Mouse (Mus musculus): ENCODE results near the gene Tarm1. TPM values are rescaled to one million over a fixed set of nuclear protein-coding genes. Genes with fewer than 3 reads are reported as not detected.

Gene Tarm1
- polyA plus RNA-seq (2015; fragmentation: Nextera tagmentation; extraction: Ambion mirVana), result 0.33 TPM in 1 of 2 replicates, not detected in the other

DNA sequence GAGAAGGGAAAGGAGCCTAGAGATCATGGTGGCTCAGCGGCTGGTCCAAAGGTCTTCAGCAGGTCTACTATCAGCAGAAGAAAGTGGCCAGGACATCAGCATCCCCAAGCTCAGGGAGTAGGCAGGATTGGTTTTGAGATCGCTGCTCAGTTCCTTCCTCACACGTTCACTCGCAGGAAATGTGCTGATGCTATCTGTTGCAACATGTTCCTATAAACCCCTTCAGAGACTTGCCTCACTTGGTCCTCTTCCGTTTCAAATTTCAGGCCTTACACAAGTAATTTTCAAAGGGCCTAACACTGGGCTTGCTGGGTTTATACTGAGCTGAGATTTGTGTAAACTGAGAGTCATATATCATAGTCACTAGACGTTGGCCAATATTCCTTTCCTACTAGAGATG is at the start of gene Tarm1:
Tarm1 (minus strand) TSS at position 186 of the 400 bp plus-strand sequence.
- Histone ChIP-seq H3K4me2 (ENCODE audit: low read depth, low read length) (no peak within 1 kb of the TSS), H3K4me3 (ENCODE audit: low read length) (no peak within 1 kb of the TSS), H3K36me3 (ENCODE audit: control insufficient read depth, insufficient read depth, low read length) (no peaks in the 10 kb centered on the region), H3K27me3 (ENCODE audit: control insufficient read depth, insufficient read depth, low read depth, low read length) (no peaks in the 10 kb centered on the region), H3K9me3 (ENCODE audit: control insufficient read depth, low read length) (no peaks in the 10 kb centered on the region), H3K9ac (ENCODE audit: low read length) (no peak within 1 kb of the TSS), H3K27ac (ENCODE audit: low read length) (no peak within 1 kb of the TSS), H3K4me1 (replicated peaks; ENCODE audit: control insufficient read depth, insufficient read depth, low read length) (no peaks in the 10 kb centered on the region)
- 70% methylated on average over 6 of the region's 6 CpGs for WGBS
- ATAC-seq (ENCODE audit: low read depth), result no peak

DNA sequence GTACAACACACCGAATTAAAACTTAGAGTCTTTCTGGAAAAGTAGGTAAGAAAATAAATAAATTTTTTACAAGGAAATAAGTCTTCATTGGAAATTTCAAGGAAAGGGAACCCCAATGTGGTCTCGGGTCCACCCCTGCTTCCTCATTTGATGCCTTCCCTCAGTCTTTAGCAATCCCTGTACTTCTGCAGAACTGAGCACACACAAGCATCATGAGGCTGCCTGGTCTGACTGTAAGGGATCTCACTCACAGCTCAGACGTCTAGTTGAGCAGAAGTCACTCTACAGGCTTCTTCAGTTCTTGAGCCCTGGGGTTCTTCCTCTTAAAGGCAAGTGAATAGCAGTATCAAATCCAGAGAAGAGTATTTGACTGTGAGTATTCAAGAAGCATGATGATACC is 3.5 kb upstream of the Tarm1 start:
- Histone ChIP-seq H3K4me1 (replicated peaks; ENCODE audit: control insufficient read depth, insufficient read depth, low read length) (no peaks in the 10 kb centered on the region), H3K4me3 (ENCODE audit: low read length) (no peak overlapping the region), H3K36me3 (ENCODE audit: control insufficient read depth, insufficient read depth, low read length) (no peaks in the 10 kb centered on the region), H3K27me3 (ENCODE audit: control insufficient read depth, insufficient read depth, low read depth, low read length) (no peaks in the 10 kb centered on the region), H3K4me2 (ENCODE audit: low read depth, low read length) (no peak overlapping the region), H3K9me3 (ENCODE audit: control insufficient read depth, low read length) (no peaks in the 10 kb centered on the region), H3K9ac (ENCODE audit: low read length) (no peak overlapping the region), H3K27ac (ENCODE audit: low read length) (no peak overlapping the region)
- no peak for ATAC-seq (ENCODE audit: low read depth)
- WGBS, result 63% methylated on average over 3 of the region's 3 CpGs

- Histone ChIP-seq H3K36me3 (ENCODE audit: control insufficient read depth, insufficient read depth, low read length) (no peaks in the 10 kb centered on the region), H3K4me2 (ENCODE audit: low read depth, low read length) (no peak overlapping the region), H3K9me3 (ENCODE audit: control insufficient read depth, low read length) (no peaks in the 10 kb centered on the region), H3K27ac (ENCODE audit: low read length) (no peak overlapping the region), H3K4me1 (replicated peaks; ENCODE audit: control insufficient read depth, insufficient read depth, low read length) (no peaks in the 10 kb centered on the region), H3K4me3 (ENCODE audit: low read length) (no peak overlapping the region), H3K9ac (ENCODE audit: low read length) (no peak overlapping the region), H3K27me3 (ENCODE audit: control insufficient read depth, insufficient read depth, low read depth, low read length) (no peaks in the 10 kb centered on the region)
- ATAC-seq (ENCODE audit: low read depth), result no peak
- 91% methylated on average over 1 of the region's 1 CpGs for WGBS
These were observed 2.0 kb downstream of the Tarm1 start for GRCm38 (mm10) chr7:3500406-3500805.

GRCm38 (mm10) chr7:3481948-3482608 is 20.3 kb downstream of the Tarm1 start:
- no peaks in the 10 kb centered on the region for H3K36me3 ChIP-seq (ENCODE audit: control insufficient read depth, insufficient read depth, low read length)
- H3K9ac ChIP-seq (ENCODE audit: low read length), result no peak overlapping the region
- no peak overlapping the region for H3K4me2 ChIP-seq (ENCODE audit: low read depth, low read length)
- no peaks in the 10 kb centered on the region for H3K4me1 ChIP-seq (replicated peaks; ENCODE audit: control insufficient read depth, insufficient read depth, low read length)
- no peak overlapping the region for H3K4me3 ChIP-seq (ENCODE audit: low read length)
- H3K27me3 ChIP-seq (ENCODE audit: control insufficient read depth, insufficient read depth, low read depth, low read length), result no peaks in the 10 kb centered on the region
- ATAC-seq (ENCODE audit: low read depth), result no peak
- no peaks in the 10 kb centered on the region for H3K9me3 ChIP-seq (ENCODE audit: control insufficient read depth, low read length)
- no peak overlapping the region for H3K27ac ChIP-seq (ENCODE audit: low read length)
- 82% methylated on average over 6 of the region's 6 CpGs for WGBS

DNA sequence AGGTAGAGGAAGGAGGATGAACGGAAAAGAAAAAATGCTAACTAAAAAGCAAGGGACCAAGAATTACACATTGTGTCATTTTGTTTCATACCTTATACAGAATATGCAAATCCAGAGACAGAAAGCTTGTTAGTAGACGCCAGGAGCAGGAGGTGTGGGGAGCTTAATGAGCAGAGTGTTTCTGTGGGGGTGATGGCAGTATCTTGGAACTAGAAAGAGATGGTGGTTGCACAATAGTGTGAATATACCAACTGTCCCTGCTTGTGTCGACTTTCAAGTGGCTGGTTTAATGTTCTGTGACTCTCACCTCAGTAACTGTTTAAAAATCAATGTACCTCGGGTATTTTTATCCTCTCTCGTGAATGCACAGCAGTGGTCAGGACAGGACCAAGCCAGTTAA is 25.7 kb downstream of the Tarm1 start:
- Histone ChIP-seq H3K36me3 (ENCODE audit: control insufficient read depth, insufficient read depth, low read length) (no peaks in the 10 kb centered on the region), H3K4me2 (ENCODE audit: low read depth, low read length) (no peak overlapping the region), H3K4me3 (ENCODE audit: low read length) (no peak overlapping the region), H3K9ac (ENCODE audit: low read length) (no peak overlapping the region), H3K9me3 (ENCODE audit: control insufficient read depth, low read length) (no peaks in the 10 kb centered on the region), H3K4me1 (replicated peaks; ENCODE audit: control insufficient read depth, insufficient read depth, low read length) (0 out of 2 replicates have a peak, but pooled peaks cover 2% of the 10 kb centered on the region), H3K27me3 (ENCODE audit: control insufficient read depth, insufficient read depth, low read depth, low read length) (no peaks in the 10 kb centered on the region), H3K27ac (ENCODE audit: low read length) (no peak overlapping the region)
- no peak for ATAC-seq (ENCODE audit: low read depth)
- 61% methylated on average over 5 of the region's 5 CpGs for WGBS

DNA sequence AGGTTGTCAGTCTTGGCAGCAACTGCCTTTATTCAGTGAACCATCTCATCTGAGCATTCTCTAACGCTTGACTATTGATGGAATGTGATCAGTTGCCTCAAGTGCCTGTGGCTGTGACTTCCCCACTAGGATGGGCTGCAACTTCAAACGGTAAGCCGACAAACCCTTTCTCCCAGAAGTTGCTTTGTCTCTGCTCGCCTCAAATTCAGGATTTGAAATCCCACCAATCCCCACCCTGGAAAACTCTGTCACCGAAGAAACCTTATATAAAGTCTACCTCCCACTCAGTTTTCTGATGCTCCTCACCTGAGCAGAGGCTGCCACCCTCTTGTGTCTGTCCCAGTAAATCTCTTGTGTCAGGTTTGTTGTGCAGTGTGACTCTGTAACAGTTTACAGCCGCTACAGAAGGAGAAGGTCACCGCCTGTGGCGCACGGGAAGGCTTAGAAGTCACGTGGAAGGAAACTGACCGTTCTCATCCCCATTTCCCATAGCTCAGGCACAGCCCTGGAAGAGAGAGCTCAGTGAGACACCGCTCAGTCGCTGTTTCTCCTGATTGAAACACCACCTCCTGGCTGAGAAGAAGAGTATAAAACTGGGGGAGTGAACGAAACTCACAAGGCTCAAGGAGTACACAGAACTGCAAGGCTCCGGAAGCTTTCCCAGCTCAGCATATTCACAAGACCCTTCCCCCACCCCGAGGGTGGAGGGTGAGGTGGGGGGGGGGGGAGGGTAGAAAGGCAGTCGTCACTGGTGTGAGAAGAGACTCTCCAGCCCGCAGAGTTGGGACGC is 27.9 kb downstream of the Tarm1 start:
- H3K27ac ChIP-seq (ENCODE audit: low read length), result no peak overlapping the region
- no peaks in the 10 kb centered on the region for H3K27me3 ChIP-seq (ENCODE audit: control insufficient read depth, insufficient read depth, low read depth, low read length)
- WGBS, result 7% methylated on average over 19 of the region's 19 CpGs
- H3K4me2 ChIP-seq (ENCODE audit: low read depth, low read length), result peak overlapping the region; percentile 43
- 0 out of 2 replicates have a peak, but pooled peaks cover 2% of the 10 kb centered on the region for H3K4me1 ChIP-seq (replicated peaks; ENCODE audit: control insufficient read depth, insufficient read depth, low read length)
- H3K9me3 ChIP-seq (ENCODE audit: control insufficient read depth, low read length), result no peaks in the 10 kb centered on the region
- H3K4me3 ChIP-seq (ENCODE audit: low read length), result no peak overlapping the region
- ATAC-seq (ENCODE audit: low read depth), result no peak
- no peaks in the 10 kb centered on the region for H3K36me3 ChIP-seq (ENCODE audit: control insufficient read depth, insufficient read depth, low read length)
- no peak overlapping the region for H3K9ac ChIP-seq (ENCODE audit: low read length)

GRCm38 (mm10) chr7:3472774-3473173 is 29.6 kb downstream of the Tarm1 start:
- Histone ChIP-seq H3K4me3 (ENCODE audit: low read length) (no peak overlapping the region), H3K4me2 (ENCODE audit: low read depth, low read length) (no peak overlapping the region), H3K9ac (ENCODE audit: low read length) (no peak overlapping the region), H3K27me3 (ENCODE audit: control insufficient read depth, insufficient read depth, low read depth, low read length) (no peaks in the 10 kb centered on the region), H3K36me3 (ENCODE audit: control insufficient read depth, insufficient read depth, low read length) (no peaks in the 10 kb centered on the region), H3K9me3 (ENCODE audit: control insufficient read depth, low read length) (no peaks in the 10 kb centered on the region), H3K27ac (ENCODE audit: low read length) (no peak overlapping the region), H3K4me1 (replicated peaks; ENCODE audit: control insufficient read depth, insufficient read depth, low read length) (0 out of 2 replicates have a peak, but pooled peaks cover 2% of the 10 kb centered on the region)
- ATAC-seq (ENCODE audit: low read depth), result no peak
- 75% methylated on average over 3 of the region's 3 CpGs for WGBS

DNA sequence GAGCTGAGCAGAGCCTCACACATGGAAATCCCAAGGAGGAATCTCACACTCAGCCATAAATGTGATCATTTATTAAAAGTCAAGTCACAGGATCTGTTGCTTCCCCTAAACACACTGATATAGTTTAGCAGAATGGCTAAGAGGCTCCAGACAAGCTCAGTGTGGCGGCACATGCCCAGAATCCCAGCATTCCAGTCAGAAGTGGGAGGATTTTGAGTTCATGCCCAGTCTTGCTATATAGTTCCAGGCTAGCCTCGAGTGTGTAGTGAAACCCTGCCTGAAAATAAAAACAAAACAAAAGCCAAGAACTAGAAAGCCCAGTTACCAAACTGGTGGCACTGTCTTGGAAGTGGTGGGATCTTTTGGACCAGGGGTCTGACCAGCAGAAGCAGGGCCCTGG is 33.8 kb downstream of the Tarm1 start:
- no peak for ATAC-seq (ENCODE audit: low read depth)
- H3K36me3 ChIP-seq (ENCODE audit: control insufficient read depth, insufficient read depth, low read length), result no peaks in the 10 kb centered on the region
- no peaks in the 10 kb centered on the region for H3K9me3 ChIP-seq (ENCODE audit: control insufficient read depth, low read length)
- no peaks in the 10 kb centered on the region for H3K27me3 ChIP-seq (ENCODE audit: control insufficient read depth, insufficient read depth, low read depth, low read length)
- H3K27ac ChIP-seq (ENCODE audit: low read length), result no peak overlapping the region
- no peak overlapping the region for H3K4me3 ChIP-seq (ENCODE audit: low read length)
- no peak overlapping the region for H3K4me2 ChIP-seq (ENCODE audit: low read depth, low read length)
- H3K9ac ChIP-seq (ENCODE audit: low read length), result no peak overlapping the region
- WGBS, result 36% methylated on average over 2 of the region's 2 CpGs
- no peaks in the 10 kb centered on the region for H3K4me1 ChIP-seq (replicated peaks; ENCODE audit: control insufficient read depth, insufficient read depth, low read length)

- Histone ChIP-seq H3K27ac (ENCODE audit: low read length) (no peak overlapping the region), H3K9me3 (ENCODE audit: control insufficient read depth, low read length) (no peaks in the 10 kb centered on the region), H3K27me3 (ENCODE audit: control insufficient read depth, insufficient read depth, low read depth, low read length) (no peaks in the 10 kb centered on the region), H3K36me3 (ENCODE audit: control insufficient read depth, insufficient read depth, low read length) (no peaks in the 10 kb centered on the region), H3K4me2 (ENCODE audit: low read depth, low read length) (no peak overlapping the region), H3K4me1 (replicated peaks; ENCODE audit: control insufficient read depth, insufficient read depth, low read length) (no peaks in the 10 kb centered on the region), H3K9ac (ENCODE audit: low read length) (no peak overlapping the region), H3K4me3 (ENCODE audit: low read length) (no peak overlapping the region)
- no peak for ATAC-seq (ENCODE audit: low read depth)
- WGBS, result 67% methylated on average over 4 of the region's 4 CpGs
These were observed 39.1 kb downstream of the Tarm1 start for GRCm38 (mm10) chr7:3463306-3463705.
